Mouse (Mus musculus): ENCODE measurements around the gene Snx18. TPM values are rescaled to one million over a fixed set of nuclear protein-coding genes. Genes with fewer than 3 reads are reported as not detected.

Gene Snx18
- 13.8 and 16.3 TPM in 2 replicates for total RNA-seq (2015; ENCODE audit: low replicate concordance)
- total RNA-seq (2017; ENCODE audit: low replicate concordance) = 8.9 and 15.3 TPM in 2 replicates

DNA sequence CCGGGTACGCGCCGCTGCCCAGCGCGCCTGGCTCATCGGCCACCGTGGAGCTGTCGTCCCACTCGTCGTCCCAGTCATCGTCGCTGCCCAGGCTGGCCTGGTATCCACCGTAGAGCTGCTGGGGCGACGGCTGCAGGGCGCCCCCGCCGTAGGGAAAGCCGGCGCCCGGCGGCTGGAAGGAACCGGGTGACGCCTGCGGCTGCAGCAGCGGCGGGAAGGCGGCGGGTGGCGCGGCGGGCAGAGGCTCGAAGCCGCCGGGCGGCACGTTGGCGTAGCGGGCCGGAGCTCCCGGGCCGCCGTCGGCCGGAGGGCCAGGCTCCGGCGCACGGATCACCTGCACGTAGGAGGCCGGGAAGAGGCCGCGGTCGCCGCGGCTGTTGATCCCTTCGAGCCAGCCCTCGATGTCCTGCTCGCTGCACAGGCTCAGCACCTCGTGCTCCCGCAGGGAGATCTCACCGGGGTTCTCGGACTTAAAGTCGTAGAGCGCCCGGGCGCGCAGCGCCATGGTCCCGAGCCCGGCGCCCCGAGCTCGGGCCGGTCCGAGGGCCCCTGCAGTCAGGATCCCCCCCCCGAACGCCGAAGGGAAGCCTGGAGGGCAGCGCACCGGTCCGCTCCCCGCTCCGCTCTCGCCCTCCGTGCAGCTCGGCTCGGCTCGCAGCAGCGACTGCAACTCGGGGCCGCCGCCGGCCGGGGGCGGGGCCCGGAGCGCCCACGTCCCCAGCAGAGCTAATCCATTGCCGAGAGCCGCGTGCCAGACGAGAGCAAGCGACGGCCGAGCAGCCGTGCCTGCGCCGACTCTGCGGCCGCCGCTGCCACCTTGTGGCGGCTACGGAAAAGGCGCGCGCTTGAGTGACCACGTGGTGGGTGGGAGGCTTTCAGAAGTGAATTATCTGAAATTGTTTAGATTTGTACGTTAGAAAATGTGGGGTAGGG lies at the start of gene Snx18:
Gene Snx18, minus strand, starts transcription at position 674 of the 933 bp plus-strand sequence.
- ATAC-seq (replicated peaks; ENCODE audit: low FRiP score, poor library complexity, severe bottlenecking) = peak; percentile 79

DNA sequence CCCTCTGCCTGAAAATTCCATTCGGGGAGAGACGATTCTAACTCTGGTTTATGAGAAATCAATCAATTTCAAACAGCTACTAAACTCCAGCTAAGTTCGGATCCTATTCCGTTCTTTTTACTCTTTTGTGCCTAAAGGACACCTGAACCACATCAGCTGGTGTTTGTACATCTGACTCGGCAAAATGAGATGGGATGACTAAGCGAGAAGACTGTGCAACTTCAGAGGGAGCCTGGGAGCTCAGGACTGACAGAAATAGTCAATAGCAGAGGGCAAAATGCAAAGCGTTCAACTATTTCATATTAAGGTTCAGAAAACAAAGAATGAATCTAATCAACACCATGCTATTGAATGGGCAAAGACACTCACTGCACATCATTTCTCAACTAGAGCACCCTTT lies 45.5 kb upstream of the Snx18 start:
- ATAC-seq (replicated peaks; ENCODE audit: low FRiP score, poor library complexity, severe bottlenecking) = no peak

DNA sequence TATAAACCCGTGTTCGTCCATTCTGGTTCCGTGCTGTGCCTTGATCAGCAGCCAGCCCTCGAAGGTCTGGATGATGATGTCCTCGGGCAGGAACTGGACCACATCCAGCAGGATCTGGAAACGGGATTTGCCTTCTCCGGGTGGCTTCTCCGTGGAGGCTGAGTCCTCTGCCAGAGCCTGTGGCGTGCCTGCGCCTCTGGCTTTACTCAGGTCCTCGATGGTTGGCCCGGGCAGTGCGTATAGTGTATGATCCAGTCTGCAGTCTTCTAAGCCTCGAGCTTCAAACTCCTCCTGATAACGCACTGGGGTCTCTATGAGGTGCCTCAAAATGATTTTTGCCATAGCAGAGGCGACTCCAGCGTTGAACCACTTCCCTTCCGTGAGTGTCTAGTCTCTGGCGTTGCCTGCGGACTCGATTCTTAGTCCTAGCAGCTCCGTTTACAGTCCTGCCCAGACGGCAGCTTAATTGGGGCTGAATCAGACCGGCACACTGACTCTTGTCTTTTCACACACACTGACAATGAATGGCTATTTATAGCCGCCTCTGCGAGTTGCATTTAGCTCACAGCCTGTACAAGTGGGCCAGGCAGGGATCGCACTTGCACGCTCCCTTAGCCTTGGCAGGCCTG lies 44.9 kb upstream of the Snx18 start, which contains the start of gene Hspb3:
Gene Hspb3, minus strand, starts transcription at position 526 of the 629 bp plus-strand sequence.
- ATAC-seq (replicated peaks; ENCODE audit: low FRiP score, poor library complexity, severe bottlenecking) = no peak

DNA sequence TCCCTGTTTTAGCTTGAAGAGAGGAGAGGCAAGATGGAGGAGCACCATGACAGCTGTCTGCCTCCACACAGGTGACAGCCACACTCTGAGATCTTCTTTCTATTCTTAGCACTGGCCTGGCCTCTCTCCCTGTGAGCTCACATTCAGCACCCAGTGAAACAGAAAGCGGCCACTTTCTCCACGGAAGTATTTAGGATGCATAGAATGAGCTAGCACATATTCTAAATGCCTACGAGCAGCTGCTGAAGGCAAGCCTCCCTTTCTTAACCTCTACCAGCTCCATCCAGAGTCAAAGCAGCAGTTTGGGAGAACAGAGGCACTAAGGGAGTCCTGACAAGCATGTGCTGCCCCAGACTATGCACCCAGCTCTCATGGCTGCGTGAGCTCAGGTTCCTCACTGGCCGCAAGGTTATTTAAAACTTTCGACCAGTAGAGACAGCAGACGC lies 43.5 kb upstream of the Snx18 start:
- no peak for ATAC-seq (replicated peaks; ENCODE audit: low FRiP score, poor library complexity, severe bottlenecking)

DNA sequence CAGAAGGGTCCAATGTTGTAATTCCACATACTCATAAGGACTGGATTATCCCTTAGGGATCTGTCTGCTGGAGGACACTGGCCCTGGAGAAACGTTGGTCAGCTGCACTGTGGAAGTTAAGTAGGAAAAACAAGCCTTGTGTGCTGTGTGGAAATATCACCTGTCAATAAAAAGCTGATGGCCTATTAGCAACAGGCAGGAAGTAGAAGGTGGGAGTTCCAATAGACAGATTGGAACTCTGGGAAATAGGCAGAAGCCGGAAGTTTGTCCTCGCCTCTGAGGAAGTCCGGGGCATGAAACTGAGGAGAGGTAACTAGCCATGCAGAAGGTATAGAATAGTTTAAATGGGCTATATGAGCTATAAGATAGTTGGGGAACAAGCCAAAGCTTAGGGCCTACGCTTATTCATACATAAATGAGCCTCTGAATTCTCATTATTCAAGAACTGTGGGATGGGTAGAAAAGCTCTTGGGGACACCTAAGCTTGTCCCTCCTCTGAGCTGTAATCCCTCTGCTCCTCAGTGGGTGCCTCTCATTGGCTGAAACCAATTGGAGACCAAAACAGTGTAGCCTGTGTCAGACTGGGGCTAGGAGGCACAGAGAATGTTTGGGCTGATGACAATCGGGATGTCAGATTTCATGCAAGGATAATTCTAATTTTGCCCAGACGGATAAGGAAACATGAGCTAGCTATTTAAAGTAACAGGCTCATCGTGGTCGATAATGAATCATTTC lies 42.4 kb upstream of the Snx18 start:
- ATAC-seq (replicated peaks; ENCODE audit: low FRiP score, poor library complexity, severe bottlenecking) = no peak

DNA sequence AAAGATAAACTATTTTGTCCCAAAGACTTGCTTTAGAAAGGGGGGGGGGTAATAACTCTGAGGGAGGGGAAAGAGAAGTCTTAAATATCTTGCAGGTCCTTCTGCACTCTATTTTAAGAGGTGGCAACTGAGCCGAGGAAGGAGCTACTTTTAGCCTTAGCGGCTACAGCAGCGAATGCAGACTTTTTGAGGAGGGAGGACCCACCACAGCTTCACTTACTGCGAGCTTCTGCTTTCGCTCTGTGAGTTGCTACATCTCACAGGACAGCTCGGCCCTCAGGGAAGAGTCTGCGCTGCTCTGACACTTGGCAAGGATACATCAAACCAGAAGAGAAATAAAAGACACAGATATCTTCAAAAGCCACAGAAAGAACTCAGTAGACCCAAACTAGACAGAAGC lies 38.8 kb upstream of the Snx18 start:
- no peak for ATAC-seq (replicated peaks; ENCODE audit: low FRiP score, poor library complexity, severe bottlenecking)

DNA sequence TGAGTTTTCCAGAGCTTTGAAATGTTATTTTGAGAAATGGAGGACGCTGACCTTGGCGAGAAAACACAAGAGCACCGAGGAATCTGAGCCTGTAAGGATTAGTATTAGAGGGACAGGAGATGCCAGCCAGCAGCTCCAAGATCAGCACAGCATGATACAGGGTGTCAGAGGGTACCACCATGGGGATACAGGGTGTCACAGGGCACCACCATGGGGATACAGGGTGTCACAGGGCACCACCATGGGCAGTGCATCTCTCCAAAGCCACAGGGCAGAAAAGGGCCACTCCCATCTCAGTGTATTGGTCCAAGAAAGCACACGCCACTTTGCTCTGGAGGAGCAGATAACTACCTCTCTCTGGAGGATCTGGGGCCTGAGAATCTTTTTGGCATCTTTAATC lies 38.3 kb upstream of the Snx18 start:
- ATAC-seq (replicated peaks; ENCODE audit: low FRiP score, poor library complexity, severe bottlenecking) = no peak

DNA sequence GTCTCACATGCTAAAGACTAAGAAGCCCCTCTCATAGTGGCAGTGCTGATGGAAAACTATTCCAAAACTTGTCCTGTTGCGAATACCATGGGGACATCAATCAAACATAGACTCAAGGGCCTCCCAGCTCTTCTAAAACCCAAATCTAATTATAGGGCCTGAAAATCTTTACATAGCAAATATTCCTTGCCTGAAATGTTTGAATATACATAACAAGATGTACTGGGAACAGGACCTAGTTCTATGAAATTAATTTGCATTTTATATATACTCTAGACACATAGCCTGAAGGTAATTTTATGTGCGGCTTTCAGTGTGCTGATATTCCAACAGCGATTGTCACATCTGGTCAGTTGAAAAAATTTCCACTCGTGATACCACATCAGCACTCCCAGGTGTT lies 37.1 kb upstream of the Snx18 start:
- no peak for ATAC-seq (replicated peaks; ENCODE audit: low FRiP score, poor library complexity, severe bottlenecking)

DNA sequence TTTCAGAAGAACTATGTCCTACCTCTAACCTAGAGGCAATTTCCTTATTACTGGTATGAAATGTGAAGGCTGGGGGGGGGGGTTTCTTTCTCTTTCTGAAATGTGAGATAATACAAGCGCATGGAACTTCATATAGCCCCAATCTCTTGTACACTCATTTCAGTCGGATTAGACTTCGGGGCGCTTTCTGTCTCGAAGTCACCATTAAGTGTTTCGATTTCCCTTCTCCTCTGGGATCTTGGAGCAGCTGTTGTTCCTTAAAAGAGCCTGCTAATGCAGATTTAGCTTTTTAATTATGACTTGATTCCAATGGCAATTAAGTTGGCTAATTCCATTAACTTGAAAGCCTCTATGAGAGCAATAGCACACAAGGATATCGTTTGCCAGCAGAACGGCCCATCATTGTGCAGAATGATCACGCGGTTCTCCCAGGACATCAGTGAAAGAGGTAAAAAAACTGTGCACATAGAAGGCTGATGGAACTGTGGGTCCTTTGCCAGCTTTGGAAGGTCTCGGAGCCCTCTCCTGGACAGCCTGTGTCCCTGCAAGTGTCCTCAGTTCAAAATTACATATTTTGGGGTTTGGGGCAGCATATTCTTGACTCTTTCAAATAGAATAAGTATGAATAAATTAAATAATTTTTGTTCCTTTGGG lies 22.7 kb upstream of the Snx18 start:
- no peak for ATAC-seq (replicated peaks; ENCODE audit: low FRiP score, poor library complexity, severe bottlenecking)

DNA sequence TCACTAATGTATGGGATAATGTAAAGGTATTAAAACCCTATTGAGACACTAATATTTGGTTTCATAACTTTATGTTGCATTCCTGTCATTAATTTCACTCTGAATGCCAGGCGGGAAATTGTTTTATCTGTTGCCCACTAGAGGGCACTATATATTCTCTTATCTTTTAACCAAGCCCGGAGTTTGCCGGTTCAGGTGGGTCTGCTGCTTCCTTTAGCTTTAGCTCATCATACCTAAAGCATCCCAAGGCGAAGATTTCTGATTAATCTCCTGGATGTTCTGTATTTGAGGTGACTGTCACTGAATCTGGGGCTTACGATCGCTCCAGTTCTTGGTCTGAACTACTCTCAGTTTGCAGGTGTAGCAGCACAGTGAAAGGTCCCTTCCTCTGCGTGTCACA lies 20.6 kb upstream of the Snx18 start:
- ATAC-seq (replicated peaks; ENCODE audit: low FRiP score, poor library complexity, severe bottlenecking) = no peak

DNA sequence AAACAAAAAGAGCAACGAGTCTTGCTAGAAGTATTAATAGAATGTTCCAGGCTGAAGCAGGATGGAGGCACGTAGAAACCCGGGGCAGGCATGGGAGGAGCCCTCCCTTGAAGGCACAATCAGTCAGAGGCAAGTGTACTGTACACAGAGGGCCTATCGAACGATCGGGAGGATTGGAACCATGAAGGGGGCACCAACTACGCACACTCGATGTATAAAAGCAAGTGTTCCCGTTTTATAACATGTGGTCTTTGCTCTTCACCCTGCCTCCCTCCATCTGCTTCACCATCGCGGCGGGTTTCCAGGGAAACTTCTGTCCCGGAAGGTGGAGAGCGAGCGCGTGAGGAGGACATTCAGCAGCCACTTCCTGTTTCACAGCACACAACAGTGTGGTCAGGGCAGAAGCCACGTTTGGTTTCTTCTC lies 17.4 kb upstream of the Snx18 start:
- ATAC-seq (replicated peaks; ENCODE audit: low FRiP score, poor library complexity, severe bottlenecking) = no peak

DNA sequence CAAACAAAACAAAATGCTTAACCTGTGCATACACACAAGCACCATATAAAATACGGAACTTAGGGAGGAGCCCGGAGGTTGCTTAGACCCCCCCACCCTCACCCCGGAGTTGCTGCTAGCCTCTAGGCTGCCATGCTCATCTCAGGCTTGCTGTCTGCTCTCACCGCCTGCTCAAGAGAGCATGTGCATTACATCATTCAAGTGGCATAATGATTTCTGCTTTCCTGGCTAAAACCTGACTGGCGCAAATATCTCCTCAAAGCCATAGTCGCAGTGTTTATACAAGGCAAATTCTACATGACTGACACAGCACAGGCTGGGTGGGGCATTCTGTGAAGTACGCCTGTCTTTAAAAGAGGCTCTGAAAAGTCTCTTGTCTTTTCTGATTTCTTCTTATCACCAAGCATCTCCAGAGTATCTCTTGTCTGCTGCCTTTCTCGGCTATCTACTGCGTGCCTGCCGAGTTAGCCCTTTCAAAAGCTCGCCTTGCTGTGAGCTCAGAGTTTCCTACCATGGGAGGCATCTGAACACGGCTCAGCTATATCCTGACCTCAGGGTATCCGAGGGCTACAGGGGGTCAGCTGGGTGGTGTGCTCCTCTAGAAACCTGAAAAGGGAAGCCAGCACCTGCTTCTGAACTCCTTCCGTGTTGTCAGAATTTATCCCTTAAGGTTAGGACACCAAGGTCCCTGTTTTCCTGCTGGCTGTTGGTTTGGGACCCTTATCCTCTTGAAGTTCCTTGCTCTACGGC lies 16.5 kb upstream of the Snx18 start:
- no peak for ATAC-seq (replicated peaks; ENCODE audit: low FRiP score, poor library complexity, severe bottlenecking)

DNA sequence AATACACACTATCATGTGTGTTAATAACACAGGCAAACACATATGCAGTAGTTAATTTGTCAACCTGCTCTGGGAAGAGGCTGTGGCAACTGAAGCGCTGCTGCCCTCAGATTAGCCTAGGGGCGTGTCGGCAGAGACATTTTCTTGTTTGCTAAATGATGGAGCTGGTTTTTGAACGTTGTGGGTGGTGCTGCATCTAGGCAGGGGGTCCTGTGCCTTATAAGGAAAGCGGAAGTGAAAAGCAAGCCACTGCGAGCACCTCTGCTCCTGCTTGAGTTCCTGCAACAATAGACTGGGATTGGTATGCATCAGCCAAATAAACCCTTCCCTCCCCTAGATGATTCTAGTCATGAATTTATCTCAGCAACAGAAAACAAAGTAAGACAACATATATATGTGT lies 14.1 kb upstream of the Snx18 start:
- no peak for ATAC-seq (replicated peaks; ENCODE audit: low FRiP score, poor library complexity, severe bottlenecking)

DNA sequence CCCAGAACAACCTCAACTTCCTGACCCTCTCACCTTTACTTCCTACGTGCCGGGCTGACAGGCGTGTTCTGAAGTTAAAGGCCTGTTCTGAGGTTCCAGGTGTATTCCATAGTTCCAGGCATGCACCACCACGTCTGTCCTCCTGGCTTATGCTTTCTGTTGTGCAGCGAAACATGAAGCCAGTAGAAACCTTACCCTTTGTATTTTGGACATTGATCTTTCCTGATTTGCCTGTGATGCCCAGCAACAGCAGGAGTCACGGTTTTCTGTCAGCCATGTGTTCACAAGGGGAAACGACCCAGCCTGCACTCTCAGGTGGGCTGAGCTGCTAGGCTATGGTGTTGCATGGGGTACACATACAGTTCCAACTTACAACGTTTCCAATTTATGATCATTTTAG lies 9.2 kb upstream of the Snx18 start:
- no peak for ATAC-seq (replicated peaks; ENCODE audit: low FRiP score, poor library complexity, severe bottlenecking)

DNA sequence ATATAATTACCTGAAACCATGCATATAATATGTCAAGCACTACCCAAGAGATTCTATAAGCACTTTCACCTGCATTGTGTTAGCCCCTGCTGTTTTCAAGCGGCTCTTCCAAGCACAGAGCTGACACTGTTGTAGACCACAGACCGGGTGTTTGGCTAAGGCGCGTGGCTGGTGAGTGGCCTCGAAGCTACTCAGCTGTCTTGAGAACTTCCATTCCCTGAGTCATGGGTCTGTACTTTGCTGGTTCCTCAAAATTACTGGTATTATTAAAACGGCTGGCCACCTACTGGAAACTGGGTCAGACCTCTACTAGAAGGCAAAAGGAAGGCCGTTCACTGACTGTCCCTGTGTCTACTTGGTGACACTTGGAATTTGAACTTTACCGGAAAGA lies 4.5 kb upstream of the Snx18 start:
- ATAC-seq (replicated peaks; ENCODE audit: low FRiP score, poor library complexity, severe bottlenecking) = no peak

DNA sequence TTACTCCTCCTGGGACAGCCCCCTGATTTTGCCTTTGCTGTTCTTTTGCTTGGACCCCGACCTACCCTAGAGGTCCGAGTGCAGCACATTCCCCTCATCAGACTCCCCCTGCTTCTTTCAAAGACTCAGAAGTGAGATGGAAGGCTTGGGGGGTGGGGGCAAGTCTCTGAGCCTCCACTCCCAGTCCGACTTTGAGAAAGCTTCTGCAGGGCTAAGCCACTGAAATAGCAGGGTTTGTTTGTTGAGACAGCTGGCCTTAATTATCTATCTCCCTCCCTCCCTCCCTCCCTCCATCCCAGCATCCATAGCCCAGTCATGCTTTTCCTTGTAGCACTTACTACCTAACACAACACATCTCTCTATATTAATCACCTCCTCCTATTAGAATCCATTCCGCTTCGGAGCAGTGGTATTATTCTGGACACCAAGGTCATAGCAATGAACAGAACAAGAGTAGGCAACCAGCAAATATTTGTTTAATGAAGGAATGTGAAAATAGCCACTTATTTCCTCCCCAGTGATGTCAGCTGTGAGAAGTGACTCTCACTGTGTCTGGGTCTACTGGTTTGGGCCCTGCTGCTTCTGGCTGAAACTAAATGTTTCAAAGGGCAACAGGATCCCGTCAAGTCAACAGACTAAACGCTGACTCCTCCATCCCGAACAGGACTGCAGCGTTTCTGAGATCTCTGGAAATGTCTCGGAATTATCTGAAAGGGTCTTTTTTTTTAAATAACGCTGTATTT lies 3.9 kb upstream of the Snx18 start:
- ATAC-seq (replicated peaks; ENCODE audit: low FRiP score, poor library complexity, severe bottlenecking) = no peak

DNA sequence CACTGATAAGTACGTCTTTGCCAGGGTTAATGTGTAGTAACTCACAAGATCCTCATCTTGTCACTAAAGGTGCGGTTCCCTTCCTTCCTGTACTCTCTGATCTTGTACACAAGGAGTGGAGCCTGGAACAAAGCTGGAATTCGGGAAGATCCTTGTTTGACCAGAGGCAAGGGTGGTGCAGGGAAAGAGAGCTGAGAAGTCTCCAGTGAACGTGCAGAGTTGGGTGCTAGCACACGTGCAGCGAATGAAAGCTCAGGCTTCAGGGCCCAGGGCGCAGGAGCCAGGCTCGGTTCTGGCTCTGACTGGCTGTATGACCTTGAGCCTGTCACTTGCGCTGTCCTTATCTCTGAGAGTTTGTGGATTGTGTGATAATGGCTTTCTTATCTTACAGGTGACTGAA lies 639 bp upstream of the Snx18 start:
- no peak for ATAC-seq (replicated peaks; ENCODE audit: low FRiP score, poor library complexity, severe bottlenecking)

DNA sequence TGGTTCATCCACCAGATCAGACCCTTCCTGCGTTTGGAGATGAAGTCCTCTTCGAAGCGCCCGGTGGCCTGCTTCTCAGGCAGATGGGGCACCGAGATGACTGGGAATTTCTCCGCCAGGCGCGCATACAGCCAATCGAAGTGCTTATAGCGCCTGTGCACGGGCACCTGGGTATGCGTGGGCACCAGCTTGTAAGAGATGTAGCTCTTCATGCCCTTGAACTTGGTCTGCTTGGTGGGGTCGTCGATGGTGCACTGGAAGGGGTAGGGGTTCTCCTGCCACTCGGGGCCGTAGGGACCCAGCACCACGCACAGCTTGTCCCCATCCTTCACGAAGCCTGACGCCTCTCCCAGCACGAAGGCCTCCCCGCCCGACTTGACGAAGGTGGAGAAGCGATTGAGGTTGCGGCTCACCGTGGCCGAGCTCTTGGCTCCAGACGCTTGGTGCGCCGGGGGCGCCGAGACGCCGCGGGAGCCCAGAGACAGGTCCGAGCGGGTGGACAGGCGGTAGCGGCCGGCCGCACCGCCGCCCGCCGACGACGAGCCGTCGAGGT lies 950 bp downstream of the Snx18 start:
- no peak for ATAC-seq (replicated peaks; ENCODE audit: low FRiP score, poor library complexity, severe bottlenecking)
